Mouse (Mus musculus) liver, adult 2 months (tissue): ENCODE data around the gene Spred1. TPM values are rescaled to one million over a fixed set of nuclear protein-coding genes. Genes with fewer than 3 reads are reported as not detected.
"Not testable (repeated sequence)": the region's sequence is repeated elsewhere in the genome, so short reads cannot be mapped to it uniquely, and the experiment has no call there.

Experiments
- DNase-seq: peaks from one replicate; pipeline ENCODE4 v3.0.0-alpha.2; 2011; ENCODE audit warnings: low read depth, low spot score; ENCODE audit errors: extremely low read depth
- H3K27ac ChIP-seq: fragments of 200-500 bp; replicated peaks from 2 replicates; pipeline ENCODE4 v1.5.1; 2012; ENCODE audit warnings: low read depth, mild to moderate bottlenecking, control low read depth, inconsistent platforms, low read length; ENCODE audit not compliant: insufficient read depth
- H3K27me3 ChIP-seq: fragments of 200-500 bp; 2 replicates; pipeline ENCODE4 v1.6.1; 2012; ENCODE audit warnings: mild to moderate bottlenecking, moderate library complexity, low read length, inconsistent platforms; ENCODE audit not compliant: control insufficient read depth, insufficient read depth
- H3K36me3 ChIP-seq: fragments of 200-500 bp; 2 replicates; pipeline ENCODE4 v1.6.1; 2012; ENCODE audit warnings: low read length, inconsistent platforms; ENCODE audit not compliant: control insufficient read depth, insufficient read depth
- H3K4me1 ChIP-seq: fragments of 200-500 bp; 2 replicates; pipeline ENCODE4 v1.6.1; 2011; ENCODE audit warnings: low read length; ENCODE audit not compliant: control insufficient read depth, insufficient read depth
- H3K4me3 ChIP-seq: fragments of 200-500 bp; 2 replicates; pipeline ENCODE4 v1.5.1; 2011; ENCODE audit warnings: low read depth, mild to moderate bottlenecking, control low read depth, low read length, moderate library complexity; ENCODE audit not compliant: insufficient read depth
- H3K79me2 ChIP-seq: fragments of 200-500 bp; 2 replicates; pipeline ENCODE4 v1.6.1; 2012; ENCODE audit warnings: inconsistent platforms, mild to moderate bottlenecking, low read length, moderate library complexity; ENCODE audit not compliant: control insufficient read depth, insufficient read depth
- H3K9ac ChIP-seq: fragments of 200-500 bp; 2 replicates; pipeline ENCODE4 v1.6.1; 2012; ENCODE audit warnings: low read depth, mild to moderate bottlenecking, control low read depth, inconsistent platforms, low read length
- CTCF ChIP-seq: fragments of 200-500 bp; IDR thresholded peaks from 2 replicates; pipeline ENCODE4 v1.5.1; 2011; ENCODE audit warnings: low read depth, low read length, control low read depth
- POLR2A ChIP-seq: fragments of 200-500 bp; IDR thresholded peaks from 2 replicates; pipeline ENCODE4 v1.6.1; 2011; ENCODE audit warnings: low read length, control low read depth; ENCODE audit not compliant: insufficient read depth; ENCODE audit errors: extremely low read depth
- WGBS: fragments of 180-500 bp; shearing (Covaris S2); methylation state at CpG from one replicate; pipeline ENCODE4 v1.1.7; 2018; 5-methylcytosine and 5-hydroxymethylcytosine counted together
- polyA plus RNA-seq: library from polyadenylated mRNA; depleted of rRNA; stranded (reverse); fragments of >200 nt; gene quantifications from 2 replicates; pipeline ENCODE4 v1.2.3, GENCODE M21; 2012
- total RNA-seq: library from RNA; depleted of rRNA; stranded (reverse); fragments of >200 nt; gene quantifications from 2 replicates; pipeline ENCODE4 v1.2.3, GENCODE M21; 2014

Spred1 gene
- total and polyA plus RNA-seq, 2 experiments = 2.4 to 15.5 TPM

DNA sequence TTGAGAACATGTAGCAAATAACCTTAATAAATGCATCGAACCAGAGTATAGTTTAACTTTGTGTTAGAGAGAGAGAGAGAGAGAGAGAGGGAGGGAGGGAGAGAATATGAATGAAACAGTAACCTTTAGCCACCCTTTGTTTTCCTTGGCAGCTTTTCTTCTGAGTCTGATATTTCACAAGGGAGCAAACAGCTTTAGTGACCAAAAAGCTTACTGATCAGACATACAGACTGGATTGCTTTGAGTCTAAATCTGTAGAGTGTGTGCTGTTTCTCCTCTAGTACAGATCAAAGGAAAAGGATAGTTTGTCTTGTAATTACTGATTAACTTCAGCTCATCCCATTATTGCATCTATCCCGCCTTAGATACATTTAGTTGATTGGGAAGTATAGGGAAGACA is 8.0 kb downstream of the Spred1 start:
- no peaks in the 10 kb centered on the region for H3K27me3 ChIP-seq
- H3K4me1 ChIP-seq = peaks cover 15% of the 10 kb centered on the region
- no peak for TF ChIP-seq CTCF
- TF ChIP-seq POLR2A = no peak
- WGBS = 20% methylated on average over 2 of the region's 2 CpGs
- no peak overlapping the region for H3K4me3 ChIP-seq
- no peak overlapping the region for H3K27ac ChIP-seq
- no peaks in the 10 kb centered on the region for H3K36me3 ChIP-seq
- peak; percentile 98 for DNase-seq
- H3K79me2 ChIP-seq = peaks cover 20% of the 10 kb centered on the region
- H3K9ac ChIP-seq = no peak overlapping the region

DNA sequence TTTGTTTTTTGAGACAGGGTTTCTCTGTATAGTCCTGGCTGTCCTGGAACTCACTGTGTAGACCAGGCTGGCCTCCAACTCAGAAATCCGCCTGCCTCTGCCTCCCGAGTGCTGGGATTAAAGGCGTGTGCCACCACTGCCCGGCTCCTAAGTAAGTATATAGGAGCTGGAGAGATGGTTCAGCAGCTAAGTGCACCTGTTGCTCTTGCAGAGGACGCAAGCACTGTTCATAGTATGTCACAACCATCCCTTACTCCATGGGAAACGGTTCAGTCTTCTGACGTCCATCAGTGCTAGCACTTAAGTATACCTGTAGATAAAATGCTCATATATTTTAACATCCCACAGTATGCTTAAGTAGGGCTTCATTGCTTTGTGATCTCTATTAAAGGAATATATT is 9.9 kb downstream of the Spred1 start:
- peaks cover 21% of the 10 kb centered on the region for H3K79me2 ChIP-seq
- not testable (repeated sequence) for H3K27me3 ChIP-seq, H3K9ac ChIP-seq, H3K4me3 ChIP-seq, DNase-seq, H3K36me3 ChIP-seq, H3K27ac ChIP-seq
- peaks cover 16% of the 10 kb centered on the region for H3K4me1 ChIP-seq
- 93% methylated on average over 7 of the region's 7 CpGs for WGBS

DNA sequence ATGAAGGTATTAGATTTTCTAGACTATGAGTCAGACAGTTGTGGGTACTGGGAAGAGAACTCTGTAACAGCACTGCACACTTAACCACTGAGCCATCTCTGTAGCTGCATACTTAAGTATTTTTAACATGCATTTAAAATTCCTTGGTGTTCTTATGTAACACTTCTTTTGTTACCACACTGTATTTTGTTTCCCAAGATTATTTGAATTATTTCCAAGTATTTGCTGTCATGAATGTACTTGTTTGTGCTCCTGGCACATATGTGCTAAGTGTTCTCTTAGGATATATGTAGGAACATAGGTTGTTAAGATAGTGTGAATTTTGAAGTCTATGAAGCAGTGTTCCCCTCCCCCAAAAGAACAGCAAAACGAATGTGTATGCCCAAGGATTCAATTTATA is 10.7 kb downstream of the Spred1 start:
- DNase-seq = no peak
- WGBS = 74% methylated on average over 1 of the region's 1 CpGs
- H3K36me3 ChIP-seq = no peaks in the 10 kb centered on the region
- no peak overlapping the region for H3K4me3 ChIP-seq
- no peak overlapping the region for H3K27ac ChIP-seq
- no peak overlapping the region for H3K9ac ChIP-seq
- peaks cover 20% of the 10 kb centered on the region for H3K79me2 ChIP-seq
- peaks cover 18% of the 10 kb centered on the region for H3K4me1 ChIP-seq
- TF ChIP-seq CTCF = no peak
- no peak for TF ChIP-seq POLR2A
- H3K27me3 ChIP-seq = no peaks in the 10 kb centered on the region

DNA sequence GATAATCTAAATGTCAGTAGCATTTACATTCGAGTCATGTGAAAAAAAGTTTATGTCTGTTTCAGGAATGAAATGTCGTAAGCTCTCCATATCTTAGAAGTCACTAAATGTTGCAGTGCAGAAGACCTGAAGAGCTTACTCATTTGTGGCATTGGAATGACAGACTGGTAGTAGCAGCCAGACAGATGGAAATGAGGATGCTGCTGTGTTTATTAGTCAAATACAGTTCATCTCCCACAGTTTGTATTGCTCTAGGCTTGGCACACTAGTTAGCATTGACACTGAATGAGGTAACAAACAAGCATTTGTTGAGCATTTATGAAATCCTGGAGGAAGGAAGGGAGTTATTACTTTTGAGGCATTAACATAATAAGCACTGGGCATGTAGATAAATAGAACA is 12.4 kb downstream of the Spred1 start:
- Histone ChIP-seq H3K4me3 (no peak overlapping the region), H3K4me1 (peaks cover 10% of the 10 kb centered on the region), H3K36me3 (no peaks in the 10 kb centered on the region), H3K27me3 (no peaks in the 10 kb centered on the region), H3K27ac (no peak overlapping the region), H3K9ac (no peak overlapping the region), H3K79me2 (peaks cover 15% of the 10 kb centered on the region)
- DNase-seq = no peak
- TF ChIP-seq CTCF (no peak), POLR2A (no peak)
- 92% methylated on average over 2 of the region's 2 CpGs for WGBS

DNA sequence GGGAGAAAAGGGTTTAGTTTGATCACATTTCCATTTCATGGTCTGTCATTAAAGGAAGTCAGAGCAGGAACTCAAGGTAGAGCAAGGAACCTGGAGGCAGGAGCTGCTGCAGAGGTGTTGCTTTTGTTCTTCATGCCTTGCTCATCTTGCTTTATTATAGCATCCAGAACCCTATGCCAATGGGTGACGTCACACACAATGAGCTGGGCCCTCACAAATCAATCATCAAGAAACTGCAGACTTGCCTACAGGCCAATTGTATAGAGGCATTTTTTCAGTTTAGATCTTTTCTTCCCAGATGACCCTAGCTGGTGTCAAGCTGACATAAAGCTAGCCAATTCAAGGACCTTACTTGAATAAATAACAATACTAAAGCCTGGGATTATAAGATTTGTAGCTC is 16.6 kb downstream of the Spred1 start:
- H3K27ac ChIP-seq = no peak overlapping the region
- no peak for TF ChIP-seq CTCF
- no peak for TF ChIP-seq POLR2A
- H3K79me2 ChIP-seq = peaks cover 9% of the 10 kb centered on the region; the same call in 1 of the 2 replicates
- peaks cover 9% of the 10 kb centered on the region; the same call in 1 of the 2 replicates for H3K4me1 ChIP-seq
- no peak for DNase-seq
- H3K36me3 ChIP-seq = no peaks in the 10 kb centered on the region
- WGBS = 64% methylated on average over 1 of the region's 1 CpGs
- H3K4me3 ChIP-seq = no peak overlapping the region
- no peak overlapping the region for H3K9ac ChIP-seq
- no peaks in the 10 kb centered on the region for H3K27me3 ChIP-seq

DNA sequence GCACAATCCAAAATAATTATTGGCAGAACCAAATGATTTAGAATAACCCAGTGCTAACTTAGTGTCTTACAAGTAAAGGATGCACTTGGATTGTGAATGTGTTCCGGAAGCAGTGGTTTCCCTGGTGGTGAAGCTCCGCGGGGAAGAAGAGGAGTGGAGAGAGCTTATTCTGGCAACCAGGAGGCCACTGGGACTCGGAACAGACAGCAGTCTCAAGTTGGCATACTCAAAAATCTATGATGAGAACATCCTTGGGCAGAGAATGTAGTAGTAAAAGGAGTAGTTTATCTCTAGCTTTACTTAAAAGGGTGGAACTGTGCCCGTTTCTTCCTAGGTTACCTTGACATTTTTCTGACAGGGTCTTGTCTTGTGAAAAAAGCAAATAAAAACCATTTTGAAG is 17.8 kb downstream of the Spred1 start:
- Histone ChIP-seq H3K27ac (no peak overlapping the region), H3K27me3 (no peaks in the 10 kb centered on the region), H3K4me1 (peaks cover 13% of the 10 kb centered on the region), H3K79me2 (peaks cover 11% of the 10 kb centered on the region; the same call in 1 of the 2 replicates), H3K4me3 (no peak overlapping the region), H3K36me3 (no peaks in the 10 kb centered on the region), H3K9ac (no peak overlapping the region)
- TF ChIP-seq CTCF = no peak
- TF ChIP-seq POLR2A = no peak
- no peak for DNase-seq
- WGBS = 78% methylated on average over 5 of the region's 5 CpGs
